Mouse (Mus musculus): ENCODE data around the gene Vcp. TPM values are rescaled to one million over a fixed set of nuclear protein-coding genes. Genes with fewer than 3 reads are reported as not detected.

The Vcp gene
- total and polyA plus RNA-seq, 2 experiments from 2014 or later, result 166 to 438 TPM

- WGBS, result 55% methylated on average over 2 of the region's 2 CpGs
- Histone ChIP-seq H3K4me2 (ENCODE audit: low read depth, low read length) (no peak overlapping the region), H3K36me3 (replicated peaks; ENCODE audit: control insufficient read depth, insufficient read depth, low read length) (peaks cover 4% of the 10 kb centered on the region; the same call in 1 of the 2 replicates), H3K4me1 (ENCODE audit: control insufficient read depth, insufficient read depth) (peaks cover 4% of the 10 kb centered on the region; the same call in 1 of the 2 replicates), H3K9ac (replicated peaks; ENCODE audit: low read depth, low read length) (no peak overlapping the region), H3K27me3 (ENCODE audit: control insufficient read depth, insufficient read depth, low read length) (no peaks in the 10 kb centered on the region), H3K9me3 (replicated peaks; ENCODE audit: control insufficient read depth, low read length) (no peaks in the 10 kb centered on the region), H3K27ac (ENCODE audit: low read depth) (no peak overlapping the region), H3K4me3 (ENCODE audit: low read depth, low read length) (no peak overlapping the region)
- ATAC-seq (ENCODE audit: insufficient read depth, low read depth) (0 out of 2 replicates have a peak, but pooled peaks have one; percentile 21), DNase-seq (ENCODE audit: low spot score) (peak; percentile 73)
- peak; percentile 57 for TF ChIP-seq CTCF (IDR thresholded peaks at IDR 0.05; ENCODE audit: low read depth)
- TF ChIP-seq EP300 (IDR thresholded peaks at IDR 0.05; ENCODE audit: low read depth), result no peak
These were observed 5.5 kb upstream of the Vcp start for GRCm38 (mm10) chr4:43005765-43006164.

- peaks cover 4% of the 10 kb centered on the region; the same call in 1 of the 2 replicates for H3K4me1 ChIP-seq (ENCODE audit: control insufficient read depth, insufficient read depth)
- ATAC-seq (ENCODE audit: insufficient read depth, low read depth) (no peak), DNase-seq (ENCODE audit: low spot score) (no peak)
- H3K9me3 ChIP-seq (replicated peaks; ENCODE audit: control insufficient read depth, low read length), result no peaks in the 10 kb centered on the region
- no peak overlapping the region for H3K9ac ChIP-seq (replicated peaks; ENCODE audit: low read depth, low read length)
- H3K4me2 ChIP-seq (ENCODE audit: low read depth, low read length), result no peak overlapping the region
- WGBS, result 91% methylated on average over 3 of the region's 3 CpGs
- H3K4me3 ChIP-seq (ENCODE audit: low read depth, low read length), result no peak overlapping the region
- no peaks in the 10 kb centered on the region for H3K27me3 ChIP-seq (ENCODE audit: control insufficient read depth, insufficient read depth, low read length)
- H3K27ac ChIP-seq (ENCODE audit: low read depth), result no peak overlapping the region
- TF ChIP-seq EP300 (IDR thresholded peaks at IDR 0.05; ENCODE audit: low read depth) (no peak), CTCF (IDR thresholded peaks at IDR 0.05; ENCODE audit: low read depth) (no peak)
- H3K36me3 ChIP-seq (replicated peaks; ENCODE audit: control insufficient read depth, insufficient read depth, low read length), result peaks cover 4% of the 10 kb centered on the region; the same call in 1 of the 2 replicates
These were observed 4.6 kb upstream of the Vcp start for GRCm38 (mm10) chr4:43004951-43005350.

- no peak overlapping the region for H3K4me2 ChIP-seq (ENCODE audit: low read depth, low read length)
- no peaks in the 10 kb centered on the region for H3K27me3 ChIP-seq (ENCODE audit: control insufficient read depth, insufficient read depth, low read length)
- H3K9ac ChIP-seq (replicated peaks; ENCODE audit: low read depth, low read length), result no peak overlapping the region
- peaks cover 4% of the 10 kb centered on the region; the same call in 1 of the 2 replicates for H3K36me3 ChIP-seq (replicated peaks; ENCODE audit: control insufficient read depth, insufficient read depth, low read length)
- WGBS, result 68% methylated on average over 12 of the region's 12 CpGs
- H3K4me3 ChIP-seq (ENCODE audit: low read depth, low read length), result no peak overlapping the region
- peaks cover 10% of the 10 kb centered on the region for H3K4me1 ChIP-seq (ENCODE audit: control insufficient read depth, insufficient read depth)
- H3K27ac ChIP-seq (ENCODE audit: low read depth), result no peak overlapping the region
- TF ChIP-seq EP300 (IDR thresholded peaks at IDR 0.05; ENCODE audit: low read depth) (no peak), CTCF (IDR thresholded peaks at IDR 0.05; ENCODE audit: low read depth) (no peak)
- no peaks in the 10 kb centered on the region for H3K9me3 ChIP-seq (replicated peaks; ENCODE audit: control insufficient read depth, low read length)
- ATAC-seq (ENCODE audit: insufficient read depth, low read depth) (no peak), DNase-seq (ENCODE audit: low spot score) (no peak)
These were observed 2.6 kb upstream of the Vcp start for GRCm38 (mm10) chr4:43002756-43003439.

- H3K9me3 ChIP-seq (replicated peaks; ENCODE audit: control insufficient read depth, low read length), result no peaks in the 10 kb centered on the region
- peaks cover 4% of the 10 kb centered on the region; the same call in 1 of the 2 replicates for H3K36me3 ChIP-seq (replicated peaks; ENCODE audit: control insufficient read depth, insufficient read depth, low read length)
- no peak for DNase-seq (ENCODE audit: low spot score)
- TF ChIP-seq EP300 (IDR thresholded peaks at IDR 0.05; ENCODE audit: low read depth), result no peak
- no peak for TF ChIP-seq CTCF (IDR thresholded peaks at IDR 0.05; ENCODE audit: low read depth)
- no peak overlapping the region for H3K4me2 ChIP-seq (ENCODE audit: low read depth, low read length)
- H3K4me3 ChIP-seq (ENCODE audit: low read depth, low read length), result no peak overlapping the region
- no peak for ATAC-seq (ENCODE audit: insufficient read depth, low read depth)
- no peak overlapping the region for H3K27ac ChIP-seq (ENCODE audit: low read depth)
- H3K9ac ChIP-seq (replicated peaks; ENCODE audit: low read depth, low read length), result no peak overlapping the region
- no peaks in the 10 kb centered on the region for H3K27me3 ChIP-seq (ENCODE audit: control insufficient read depth, insufficient read depth, low read length)
- H3K4me1 ChIP-seq (ENCODE audit: control insufficient read depth, insufficient read depth), result peaks cover 20% of the 10 kb centered on the region
- 88% methylated on average over 2 of the region's 2 CpGs for WGBS
These were observed 965 bp upstream of the Vcp start for GRCm38 (mm10) chr4:43001272-43001671.

GRCm38 (mm10) chr4:42999451-43000140 lies 711 bp downstream of the Vcp start:
- DNase-seq (ENCODE audit: low spot score), result peak; percentile 60
- no peaks in the 10 kb centered on the region for H3K9me3 ChIP-seq (replicated peaks; ENCODE audit: control insufficient read depth, low read length)
- peak overlapping the region; percentile 95 for H3K9ac ChIP-seq (replicated peaks; ENCODE audit: low read depth, low read length)
- peaks cover 20% of the 10 kb centered on the region for H3K4me1 ChIP-seq (ENCODE audit: control insufficient read depth, insufficient read depth)
- H3K4me3 ChIP-seq (ENCODE audit: low read depth, low read length), result peak overlapping the region; percentile 86
- ATAC-seq (ENCODE audit: insufficient read depth, low read depth), result peak; percentile 62
- under 1% methylated on average over 51 of the region's 51 CpGs for WGBS
- H3K27me3 ChIP-seq (ENCODE audit: control insufficient read depth, insufficient read depth, low read length), result no peaks in the 10 kb centered on the region
- peak overlapping the region; percentile 99 for H3K27ac ChIP-seq (ENCODE audit: low read depth)
- no peak; the same call in 1 of the 2 replicates for TF ChIP-seq EP300 (IDR thresholded peaks at IDR 0.05; ENCODE audit: low read depth)
- no peak for TF ChIP-seq CTCF (IDR thresholded peaks at IDR 0.05; ENCODE audit: low read depth)
- H3K4me2 ChIP-seq (ENCODE audit: low read depth, low read length), result peak overlapping the region; percentile 85
- H3K36me3 ChIP-seq (replicated peaks; ENCODE audit: control insufficient read depth, insufficient read depth, low read length), result peaks cover 18% of the 10 kb centered on the region

All from heart, postnatal 0 days (tissue).